Mouse (Mus musculus): ENCODE measurements around the gene Cdc37. TPM values are rescaled to one million over a fixed set of nuclear protein-coding genes. Genes with fewer than 3 reads are reported as not detected.
A peak's percentile ranks its signal among the peaks of the same experiment; 100 is the strongest.

Cdc37 gene
- polyA plus RNA-seq, 1 experiment from 2014 or later, result 300 TPM

- Histone ChIP-seq H3K9me3 (replicated peaks) (no peaks in the 10 kb centered on the region), H3K36me3 (0 out of 2 replicates have a peak, but pooled peaks cover 10% of the 10 kb centered on the region), H3K9ac (no peak overlapping the region), H3K4me1 (no peaks in the 10 kb centered on the region), H3K27me3 (no peaks in the 10 kb centered on the region), H3K27ac (replicated peaks) (no peak overlapping the region), H3K4me2 (replicated peaks) (no peak overlapping the region), H3K4me3 (replicated peaks) (no peak overlapping the region)
- WGBS, result 86% methylated on average over 7 of the region's 7 CpGs
- no peak for ATAC-seq (ENCODE audit: insufficient number of reproducible peaks, low FRiP score, low TSS enrichment, low read depth)
These were observed 35.6 kb downstream of the Cdc37 start for GRCm38 (mm10) chr9:21114190-21114589.

GRCm38 (mm10) chr9:21113751-21114150 lies 36.0 kb downstream of the Cdc37 start:
- 88% methylated on average over 6 of the region's 6 CpGs for WGBS
- Histone ChIP-seq H3K4me2 (replicated peaks) (no peak overlapping the region), H3K9me3 (replicated peaks) (no peaks in the 10 kb centered on the region), H3K27me3 (no peaks in the 10 kb centered on the region), H3K9ac (no peak overlapping the region), H3K36me3 (0 out of 2 replicates have a peak, but pooled peaks cover 13% of the 10 kb centered on the region), H3K27ac (replicated peaks) (no peak overlapping the region), H3K4me3 (replicated peaks) (no peak overlapping the region), H3K4me1 (no peaks in the 10 kb centered on the region)
- no peak for ATAC-seq (ENCODE audit: insufficient number of reproducible peaks, low FRiP score, low TSS enrichment, low read depth)

GRCm38 (mm10) chr9:21107607-21108237 lies 42.1 kb downstream of the Cdc37 start:
- no peak overlapping the region for H3K27ac ChIP-seq (replicated peaks)
- no peaks in the 10 kb centered on the region for H3K4me1 ChIP-seq
- no peaks in the 10 kb centered on the region for H3K9me3 ChIP-seq (replicated peaks)
- ATAC-seq (ENCODE audit: insufficient number of reproducible peaks, low FRiP score, low TSS enrichment, low read depth), result no peak
- no peak overlapping the region for H3K9ac ChIP-seq
- H3K4me2 ChIP-seq (replicated peaks), result no peak overlapping the region
- H3K36me3 ChIP-seq, result peaks cover 13% of the 10 kb centered on the region; the same call in 1 of the 2 replicates
- H3K4me3 ChIP-seq (replicated peaks), result no peak overlapping the region
- no peaks in the 10 kb centered on the region for H3K27me3 ChIP-seq
- 50% methylated on average over 23 of the region's 23 CpGs for WGBS

- no peak overlapping the region for H3K9ac ChIP-seq
- H3K4me1 ChIP-seq, result no peaks in the 10 kb centered on the region
- H3K4me2 ChIP-seq (replicated peaks), result no peak overlapping the region
- no peak overlapping the region for H3K27ac ChIP-seq (replicated peaks)
- H3K36me3 ChIP-seq, result peaks cover 13% of the 10 kb centered on the region; the same call in 1 of the 2 replicates
- ATAC-seq (ENCODE audit: insufficient number of reproducible peaks, low FRiP score, low TSS enrichment, low read depth), result no peak
- H3K27me3 ChIP-seq, result no peaks in the 10 kb centered on the region
- WGBS, result 69% methylated on average over 5 of the region's 5 CpGs
- no peaks in the 10 kb centered on the region for H3K9me3 ChIP-seq (replicated peaks)
- H3K4me3 ChIP-seq (replicated peaks), result no peak overlapping the region
These were observed 43.8 kb downstream of the Cdc37 start for GRCm38 (mm10) chr9:21105760-21106564.

- H3K4me1 ChIP-seq, result peaks cover 3% of the 10 kb centered on the region
- WGBS, result 88% methylated on average over 6 of the region's 6 CpGs
- no peak overlapping the region for H3K27ac ChIP-seq (replicated peaks)
- peaks cover 13% of the 10 kb centered on the region; the same call in 1 of the 2 replicates for H3K36me3 ChIP-seq
- ATAC-seq (ENCODE audit: insufficient number of reproducible peaks, low FRiP score, low TSS enrichment, low read depth), result no peak
- H3K4me2 ChIP-seq (replicated peaks), result no peak overlapping the region
- H3K4me3 ChIP-seq (replicated peaks), result no peak overlapping the region
- no peaks in the 10 kb centered on the region for H3K9me3 ChIP-seq (replicated peaks)
- no peaks in the 10 kb centered on the region for H3K27me3 ChIP-seq
- no peak overlapping the region for H3K9ac ChIP-seq
These were observed 45.0 kb downstream of the Cdc37 start for GRCm38 (mm10) chr9:21104814-21105213.

- Histone ChIP-seq H3K36me3 (peaks cover 9% of the 10 kb centered on the region; the same call in 1 of the 2 replicates), H3K27me3 (no peaks in the 10 kb centered on the region), H3K4me1 (peaks cover 3% of the 10 kb centered on the region), H3K9me3 (replicated peaks) (no peaks in the 10 kb centered on the region), H3K9ac (no peak overlapping the region), H3K4me3 (replicated peaks) (no peak overlapping the region), H3K4me2 (replicated peaks) (no peak overlapping the region), H3K27ac (replicated peaks) (no peak overlapping the region)
- WGBS, result 88% methylated on average over 2 of the region's 2 CpGs
- no peak for ATAC-seq (ENCODE audit: insufficient number of reproducible peaks, low FRiP score, low TSS enrichment, low read depth)
These were observed 47.7 kb downstream of the Cdc37 start for GRCm38 (mm10) chr9:21102076-21102475.

GRCm38 (mm10) chr9:21100447-21101161 lies 49.2 kb downstream of the Cdc37 start:
- WGBS, result 38% methylated on average over 15 of the region's 15 CpGs
- no peak for ATAC-seq (ENCODE audit: insufficient number of reproducible peaks, low FRiP score, low TSS enrichment, low read depth)
- Histone ChIP-seq H3K9me3 (replicated peaks) (no peaks in the 10 kb centered on the region), H3K27me3 (no peaks in the 10 kb centered on the region), H3K36me3 (no peaks in the 10 kb centered on the region), H3K4me3 (replicated peaks) (no peak overlapping the region), H3K4me1 (peaks cover 3% of the 10 kb centered on the region), H3K4me2 (replicated peaks) (no peak overlapping the region), H3K9ac (no peak overlapping the region), H3K27ac (replicated peaks) (no peak overlapping the region)

- no peak overlapping the region for H3K27ac ChIP-seq (replicated peaks)
- no peak for ATAC-seq (ENCODE audit: insufficient number of reproducible peaks, low FRiP score, low TSS enrichment, low read depth)
- WGBS, result 74% methylated on average over 8 of the region's 8 CpGs
These were observed 52.0 kb downstream of the Cdc37 start for GRCm38 (mm10) chr9:21097793-21098192.

GRCm38 (mm10) chr9:21095958-21096357 lies 53.8 kb downstream of the Cdc37 start:
- no peak overlapping the region for H3K4me3 ChIP-seq (replicated peaks)
- no peak overlapping the region for H3K4me2 ChIP-seq (replicated peaks)
- WGBS, result 82% methylated on average over 4 of the region's 4 CpGs
- no peak overlapping the region for H3K27ac ChIP-seq (replicated peaks)
- ATAC-seq (ENCODE audit: insufficient number of reproducible peaks, low FRiP score, low TSS enrichment, low read depth), result no peak
- no peaks in the 10 kb centered on the region for H3K27me3 ChIP-seq
- no peak overlapping the region for H3K9ac ChIP-seq
- peaks cover 4% of the 10 kb centered on the region for H3K4me1 ChIP-seq
- H3K36me3 ChIP-seq, result no peaks in the 10 kb centered on the region
- H3K9me3 ChIP-seq (replicated peaks), result no peaks in the 10 kb centered on the region

More at GRCm38 (mm10) chr9:21097793-21098192, 52.0 kb downstream of the Cdc37 start:
- H3K4me1 ChIP-seq, result peaks cover 3% of the 10 kb centered on the region
- no peak overlapping the region for H3K4me2 ChIP-seq (replicated peaks)
- no peaks in the 10 kb centered on the region for H3K36me3 ChIP-seq
- H3K9me3 ChIP-seq (replicated peaks), result no peaks in the 10 kb centered on the region
- H3K27me3 ChIP-seq, result no peaks in the 10 kb centered on the region
- H3K9ac ChIP-seq, result no peak overlapping the region
- no peak overlapping the region for H3K4me3 ChIP-seq (replicated peaks)

- H3K27me3 ChIP-seq, result no peaks in the 10 kb centered on the region
- peaks cover 17% of the 10 kb centered on the region for H3K4me1 ChIP-seq
- H3K4me2 ChIP-seq (replicated peaks), result no peak overlapping the region
- peaks cover 20% of the 10 kb centered on the region for H3K36me3 ChIP-seq
- WGBS, result 93% methylated on average over 9 of the region's 9 CpGs
- ATAC-seq (ENCODE audit: insufficient number of reproducible peaks, low FRiP score, low TSS enrichment, low read depth), result no peak
- no peak overlapping the region for H3K9ac ChIP-seq
- no peak overlapping the region for H3K27ac ChIP-seq (replicated peaks)
- H3K9me3 ChIP-seq (replicated peaks), result no peaks in the 10 kb centered on the region
- no peak overlapping the region for H3K4me3 ChIP-seq (replicated peaks)
These were observed 56.4 kb downstream of the Cdc37 start for GRCm38 (mm10) chr9:21093423-21093822.

- peak; percentile 100 for ATAC-seq (ENCODE audit: insufficient number of reproducible peaks, low FRiP score, low TSS enrichment, low read depth)
- peak within 1 kb of the TSS; percentile 76 for H3K9ac ChIP-seq
- no peaks in the 10 kb centered on the region for H3K27me3 ChIP-seq
- WGBS, result under 1% methylated on average over 54 of the region's 54 CpGs
- peaks cover 17% of the 10 kb centered on the region for H3K4me1 ChIP-seq
- no peaks in the 10 kb centered on the region for H3K9me3 ChIP-seq (replicated peaks)
- peak within 1 kb of the TSS; percentile 81 for H3K4me3 ChIP-seq (replicated peaks)
- peak within 1 kb of the TSS; percentile 79 for H3K4me2 ChIP-seq (replicated peaks)
- peaks cover 35% of the 10 kb centered on the region for H3K36me3 ChIP-seq
- peak within 1 kb of the TSS; percentile 91 for H3K27ac ChIP-seq (replicated peaks)
These were observed 58.0 kb downstream of the Cdc37 start, which contains the start of the genes Gm38431 and Raver1 for GRCm38 (mm10) chr9:21091707-21092320. Gene Gm38431 (minus strand): TSS chr9:21091997. Gene Raver1 (minus strand): TSS chr9:21092008.
